Mouse (Mus musculus) mouse embryonic stem cell (cell line): ENCODE measurements around the gene Ppp1r12c.

Experiments
- in situ Hi-C, 2 experiments: fragments of 300-500 bp; cut with MboI; formaldehyde crosslinking; loops; 1 replicate in 1 of 2; 3 replicates in 1 of 2; pipeline ENCODE4 v1.14.3; 2019 to 2020; ENCODE audit warnings: low sequenced_read_pairs in 2 of 2, low pct_unique_long_range_greater_than_20kb in 1 of 2, mixed read lengths in 1 of 2; ENCODE audit not compliant: unreplicated experiment in 1 of 2

The Ppp1r12c gene

DNA sequence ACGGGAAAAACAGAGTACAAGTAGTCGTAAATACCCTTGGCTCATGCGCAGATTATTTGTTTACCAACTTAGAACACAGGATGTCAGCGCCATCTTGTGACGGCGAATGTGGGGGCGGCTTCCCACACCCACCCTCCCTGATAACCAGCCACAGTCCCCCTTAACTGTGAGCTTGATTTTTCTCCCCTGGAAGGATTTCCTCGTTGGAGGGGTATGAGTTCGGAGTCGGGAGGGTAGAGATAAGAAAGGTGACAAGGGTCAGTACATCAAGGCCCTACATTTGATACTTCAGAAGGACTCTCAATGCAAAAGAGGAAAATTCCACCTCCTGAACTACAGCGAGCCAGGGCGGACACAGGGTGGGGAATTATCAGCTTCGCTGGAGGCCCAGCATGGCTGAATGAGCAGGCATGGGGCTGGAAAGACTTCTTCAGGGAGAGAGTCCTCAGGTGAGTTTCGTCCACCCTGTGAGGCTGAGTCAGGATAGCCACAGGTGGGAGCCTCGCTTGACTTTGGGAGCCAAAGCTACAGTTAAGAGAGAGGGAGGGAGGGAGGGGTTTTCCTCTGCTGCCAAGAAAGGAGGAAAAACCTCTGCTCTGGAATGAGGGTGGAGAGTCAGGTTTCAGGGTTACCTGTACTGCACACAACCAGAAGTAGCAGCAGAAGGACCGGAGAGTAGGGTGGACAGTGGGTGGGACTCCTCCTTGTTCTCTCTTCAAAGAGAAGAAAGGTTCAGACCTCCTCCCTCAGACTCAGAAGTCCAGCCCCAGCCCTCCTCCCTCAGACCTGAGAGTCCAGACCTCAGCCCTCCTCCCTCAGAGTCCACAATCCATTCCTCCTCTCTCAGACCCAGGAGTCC is 40.7 kb downstream of the Ppp1r12c start, which contains the start of gene Eps8l1:
Eps8l1 (plus strand) TSS at position 99 of the 859 bp plus-strand sequence.
- in situ Hi-C loops: no loop called here

DNA sequence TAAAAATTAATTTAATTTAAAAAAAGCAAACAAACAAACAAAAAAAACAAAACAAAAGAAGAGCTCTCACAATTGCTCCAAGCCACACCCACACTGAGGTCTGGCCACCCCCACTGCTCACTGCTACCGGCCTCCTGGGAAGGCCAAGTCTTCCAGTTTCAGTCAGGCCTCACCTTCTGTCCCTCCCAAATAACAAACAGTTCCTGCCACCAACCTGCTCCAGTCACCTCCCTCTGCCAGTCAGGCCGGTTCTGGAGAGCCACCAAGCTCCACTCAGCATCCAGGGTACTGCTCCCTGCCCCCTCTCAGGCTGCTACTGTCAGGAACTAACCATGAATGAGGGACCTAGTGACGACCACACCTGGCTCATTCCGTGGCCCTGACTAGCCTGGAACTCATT is 48.8 kb downstream of the Ppp1r12c start:
- in situ Hi-C loops: no loop called here

DNA sequence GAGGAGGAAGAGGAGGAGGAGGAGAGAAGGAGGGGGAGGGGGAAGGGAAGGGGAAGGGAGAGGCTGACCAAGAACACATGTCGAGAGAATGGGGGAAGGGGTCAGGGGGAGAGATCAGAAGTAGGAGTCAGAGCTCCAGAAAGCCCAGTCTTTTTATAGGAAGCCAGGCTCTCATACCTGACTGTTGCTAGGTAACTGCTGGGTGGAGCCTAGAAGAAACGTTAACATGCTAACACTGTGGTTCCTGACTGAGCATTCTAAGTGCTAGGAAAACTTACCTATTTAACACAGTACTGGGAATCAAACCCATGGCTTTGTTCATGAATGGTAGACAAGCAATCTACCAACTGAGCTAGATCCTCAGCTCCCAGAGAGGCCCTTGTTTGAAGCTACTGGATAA is 52.3 kb downstream of the Ppp1r12c start:
- in situ Hi-C loops: loop anchor here in 1 of 2 experiments (25.0 kb wide), 1 partner anchor 312 kb away; the partner anchor contains the start of gene Leng8

DNA sequence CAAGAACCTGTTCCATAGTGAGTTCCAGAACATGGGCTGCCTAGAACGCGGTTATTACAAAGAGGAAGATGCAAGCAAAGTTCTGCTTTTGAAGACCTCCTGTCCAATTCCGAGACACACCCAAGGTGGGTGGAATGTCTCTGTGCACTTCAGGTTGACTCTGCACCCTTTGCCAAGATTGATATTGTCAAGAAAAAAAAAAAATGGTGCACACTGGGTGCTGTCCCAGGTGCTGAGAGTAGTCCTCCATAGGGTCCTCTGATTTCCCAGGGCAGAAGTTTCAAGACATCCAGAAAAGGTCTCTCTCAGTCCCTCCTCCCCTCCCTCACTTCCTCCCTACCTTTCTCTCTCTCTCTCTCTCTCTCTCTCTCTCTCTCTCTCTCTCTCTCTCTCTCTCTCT is 53.0 kb downstream of the Ppp1r12c start:
- in situ Hi-C loops: loop anchor here in 1 of 2 experiments (25.0 kb wide), 1 partner anchor 311 kb away; the partner anchor contains the start of gene Leng8

DNA sequence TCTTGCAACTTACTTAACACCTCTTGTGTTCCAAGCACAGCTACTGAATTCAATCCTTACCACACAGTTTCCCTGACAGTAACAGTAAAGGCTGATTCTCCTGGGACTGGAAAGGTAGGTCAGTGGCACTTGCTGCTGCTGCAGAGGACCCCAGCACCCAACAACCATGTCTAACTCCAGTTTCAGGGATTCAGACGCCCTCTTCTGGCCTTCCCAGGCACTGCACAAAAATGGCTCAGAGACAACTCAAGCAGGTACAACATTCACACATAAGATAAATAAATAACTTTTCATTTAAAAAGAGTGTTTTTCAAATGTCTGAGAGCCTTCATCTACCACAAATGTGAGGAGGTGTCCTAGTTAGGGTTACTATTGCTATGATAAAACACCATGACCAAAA is 54.3 kb downstream of the Ppp1r12c start:
- in situ Hi-C loops: loop anchor here in 1 of 2 experiments (25.0 kb wide), 1 partner anchor 310 kb away; the partner anchor contains the start of gene Leng8

DNA sequence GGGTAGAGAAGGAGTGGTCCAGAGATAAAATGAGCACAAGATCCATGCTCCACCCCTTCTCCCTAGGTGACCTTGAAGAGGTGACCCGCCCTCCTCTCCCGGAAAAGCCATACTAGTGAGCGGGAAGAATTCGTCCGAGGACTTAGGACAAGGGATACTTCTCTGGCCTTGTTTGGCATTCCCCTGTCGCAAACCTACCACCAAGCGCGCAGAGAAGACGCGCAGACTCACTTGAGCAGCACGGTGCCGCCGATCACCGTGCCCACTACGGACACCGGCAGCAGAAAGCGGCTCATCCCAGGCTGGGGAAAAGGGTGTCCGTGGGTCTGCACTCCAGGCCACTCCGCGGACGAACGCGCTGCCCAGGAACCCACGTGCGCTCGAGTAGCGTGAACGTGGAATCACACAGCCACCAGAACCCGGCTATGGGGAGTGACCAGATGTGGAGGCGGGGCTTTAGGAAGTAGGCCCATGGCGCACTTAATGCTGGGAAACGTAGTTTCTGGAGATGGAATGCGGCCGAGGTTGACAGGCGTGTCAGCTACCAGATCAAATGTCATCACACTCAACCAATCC is 56.2 kb downstream of the Ppp1r12c start, which contains the start of gene Rdh13:
Rdh13 (minus strand) TSS at position 434 of the 576 bp plus-strand sequence.
- in situ Hi-C loops: loop anchor here in 1 of 2 experiments (25.0 kb wide), 1 partner anchor 308 kb away; the partner anchor contains the start of gene Leng8

DNA sequence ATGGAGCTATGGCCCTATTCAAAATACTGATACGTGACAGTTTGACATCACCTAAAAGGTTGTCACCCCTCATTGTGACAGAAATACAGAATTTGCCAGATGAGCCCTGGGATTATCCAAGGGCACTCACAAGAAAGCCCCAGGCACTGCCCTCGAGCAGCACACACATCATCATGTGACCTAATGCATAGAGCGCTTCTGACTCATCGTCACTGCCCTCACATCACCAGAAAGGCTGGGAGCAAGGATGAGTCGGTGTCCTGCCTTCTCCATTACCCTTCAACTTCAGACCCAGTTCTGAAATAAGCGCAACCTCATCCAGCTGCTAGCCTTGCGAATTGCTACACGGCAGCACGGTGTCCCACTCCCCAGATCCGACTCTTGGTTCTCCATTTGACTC is 60.9 kb downstream of the Ppp1r12c start:
- in situ Hi-C loops: loop anchor here in 1 of 2 experiments (25.0 kb wide), 1 partner anchor 303 kb away; the partner anchor contains the start of gene Leng8

DNA sequence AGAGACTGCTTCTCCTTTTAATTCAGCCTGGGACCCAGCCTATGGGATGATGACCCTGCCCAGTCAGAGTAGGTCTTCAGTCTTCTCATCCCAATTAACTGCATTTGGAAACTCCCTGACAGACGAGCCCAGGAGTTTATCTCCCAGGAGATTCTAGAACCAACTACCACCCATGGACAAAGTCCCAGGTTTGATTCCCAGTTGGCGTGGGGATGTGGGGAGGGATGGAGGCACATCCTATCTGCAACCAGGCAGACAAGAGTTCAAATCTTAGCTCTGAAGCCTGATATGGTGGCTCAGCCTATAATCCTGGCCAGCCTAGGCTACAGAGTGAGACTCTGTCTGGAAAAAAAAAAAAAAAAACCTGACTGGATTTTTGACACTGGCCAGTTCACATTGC is 63.8 kb downstream of the Ppp1r12c start:
- in situ Hi-C loops: loop anchor here in 1 of 2 experiments (25.0 kb wide), 1 partner anchor 300 kb away; the partner anchor contains the start of gene Leng8

DNA sequence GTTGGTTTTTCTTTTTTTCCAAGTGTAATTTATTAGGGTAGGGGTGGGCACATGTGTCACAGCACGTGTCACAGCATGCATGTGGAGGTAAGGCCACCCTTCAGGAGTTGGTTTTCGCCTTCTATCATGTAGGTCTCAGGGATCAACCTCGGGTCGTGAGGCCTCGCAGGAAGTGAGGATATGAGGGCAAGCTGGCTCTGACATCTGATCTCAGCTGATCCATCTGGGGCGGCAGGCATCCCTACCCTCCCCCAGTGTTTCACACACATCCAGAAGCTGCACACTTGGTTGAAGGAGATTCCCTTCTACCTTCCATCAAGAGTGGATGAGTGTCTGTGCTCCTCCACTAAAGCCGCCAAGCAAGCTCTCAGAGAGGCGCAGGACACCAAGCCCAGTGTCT is 69.5 kb downstream of the Ppp1r12c start:
- in situ Hi-C loops: loop anchor here in 1 of 2 experiments (25.0 kb wide), 1 partner anchor 295 kb away; the partner anchor contains the start of gene Leng8

DNA sequence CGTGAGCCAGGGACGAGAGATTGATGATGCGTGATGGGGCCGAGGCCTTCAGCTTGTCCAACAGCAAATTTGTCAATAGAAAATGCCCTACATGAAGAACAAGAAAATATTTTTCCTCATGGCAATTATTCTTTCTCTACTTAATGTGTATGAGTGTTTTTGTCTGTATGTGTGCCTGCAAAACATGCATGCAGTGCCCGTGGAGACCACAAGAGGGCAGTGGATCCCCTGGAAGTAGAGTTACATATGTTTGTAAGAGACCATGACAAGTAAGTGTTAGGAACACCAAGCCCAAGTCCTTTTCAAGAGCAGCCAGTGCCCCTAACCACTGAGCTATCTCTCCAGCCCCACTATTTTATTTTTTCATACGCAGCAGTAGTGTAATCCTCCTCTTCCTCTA is 69.9 kb downstream of the Ppp1r12c start:
- in situ Hi-C loops: loop anchor here in 1 of 2 experiments (25.0 kb wide), 1 partner anchor 294 kb away; the partner anchor contains the start of gene Leng8
